Mouse (Mus musculus) brown adipose tissue, adult 24 weeks (tissue): ENCODE measurements around the gene Ccdc6. TPM values are rescaled to one million over a fixed set of nuclear protein-coding genes. Genes with fewer than 3 reads are reported as not detected.

ENCODE experiments used
- H3K27ac ChIP-seq: fragments of 200-500 bp; replicated peaks from 2 replicates; pipeline ENCODE4 v1.5.1; 2012; ENCODE audit warnings: low read depth, mild to moderate bottlenecking, low read length
- H3K4me1 ChIP-seq: fragments of 200-500 bp; 2 replicates; pipeline ENCODE4 v1.6.1; 2012; ENCODE audit warnings: low read length, mixed read lengths; ENCODE audit not compliant: control insufficient read depth, insufficient read depth, insufficient read length
- H3K4me3 ChIP-seq: fragments of 200-500 bp; 2 replicates; pipeline ENCODE4 v1.5.1; 2012; ENCODE audit warnings: low read depth, mild to moderate bottlenecking, low read length, moderate library complexity; ENCODE audit not compliant: insufficient read depth
- polyA plus RNA-seq: library from polyadenylated mRNA; stranded (reverse); fragments of >200 nt; gene quantifications from 2 replicates; pipeline ENCODE4 v1.2.4, GENCODE M21; 2012; ENCODE audit not compliant: missing spikeins, insufficient read depth, insufficient read length

Gene Ccdc6
- polyA plus RNA-seq, 1 experiment = 16.1 TPM

DNA sequence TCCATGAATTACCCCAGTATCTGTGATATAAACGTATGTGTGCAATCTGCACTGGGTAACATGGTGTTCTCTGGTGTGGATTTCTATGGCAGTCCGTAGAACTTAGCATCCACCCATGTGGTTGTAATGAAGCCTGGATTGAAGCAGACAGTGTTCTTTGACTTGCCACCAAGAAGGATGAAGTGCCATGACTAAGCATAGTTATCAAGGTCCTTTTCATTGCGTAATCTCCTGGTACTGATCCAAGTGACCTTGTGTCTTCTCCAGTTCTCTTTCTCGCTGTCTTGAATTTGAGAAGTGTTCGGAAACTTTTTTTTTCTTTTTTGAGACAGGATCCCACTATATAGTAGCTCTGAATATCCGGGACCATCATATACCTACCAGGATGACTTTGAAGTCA is 127.7 kb downstream of the Ccdc6 start:
- H3K27ac ChIP-seq = no peak overlapping the region
- no peaks in the 10 kb centered on the region for H3K4me1 ChIP-seq
- H3K4me3 ChIP-seq = no peak overlapping the region

DNA sequence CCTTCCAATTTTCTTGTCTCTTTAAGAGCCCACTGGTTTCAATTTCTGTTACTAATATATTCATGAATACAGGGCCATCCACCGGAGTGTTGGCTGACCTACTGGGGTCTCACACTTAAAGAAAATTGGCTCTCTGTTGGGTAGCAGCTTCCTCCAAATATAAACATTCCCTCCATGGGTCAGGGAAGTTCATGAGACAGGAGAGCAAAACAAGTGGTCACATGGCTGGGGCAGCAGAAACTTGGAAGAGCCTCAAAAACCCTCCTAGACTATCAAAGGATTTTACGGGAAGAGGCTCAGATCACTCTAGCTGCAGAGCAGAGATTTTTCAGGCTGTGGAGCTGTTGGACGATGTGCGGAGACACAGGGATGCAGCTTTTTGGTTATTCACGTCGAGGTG is 128.8 kb downstream of the Ccdc6 start:
- Histone ChIP-seq H3K4me3 (no peak overlapping the region), H3K4me1 (no peaks in the 10 kb centered on the region), H3K27ac (no peak overlapping the region)

DNA sequence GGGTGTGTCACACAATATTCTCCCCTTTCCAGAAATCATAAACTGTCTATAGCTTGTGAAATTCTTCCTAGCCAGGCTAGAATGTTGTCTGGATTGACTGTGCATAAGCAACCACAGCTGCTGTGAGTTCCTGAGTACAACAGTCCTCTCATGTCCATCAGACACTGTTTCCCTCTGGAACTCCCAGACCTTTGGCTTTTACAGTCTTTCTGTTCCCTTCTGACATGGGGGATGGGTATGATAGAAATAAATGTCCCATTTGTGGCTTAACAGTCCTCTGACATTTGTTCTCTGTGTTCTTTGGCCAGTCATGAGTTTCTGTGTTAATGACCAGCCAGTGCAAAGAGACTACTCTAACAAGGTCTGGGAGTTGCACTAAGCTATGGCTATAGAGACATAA is 129.7 kb downstream of the Ccdc6 start:
- Histone ChIP-seq H3K4me3 (no peak overlapping the region), H3K4me1 (no peaks in the 10 kb centered on the region), H3K27ac (no peak overlapping the region)

DNA sequence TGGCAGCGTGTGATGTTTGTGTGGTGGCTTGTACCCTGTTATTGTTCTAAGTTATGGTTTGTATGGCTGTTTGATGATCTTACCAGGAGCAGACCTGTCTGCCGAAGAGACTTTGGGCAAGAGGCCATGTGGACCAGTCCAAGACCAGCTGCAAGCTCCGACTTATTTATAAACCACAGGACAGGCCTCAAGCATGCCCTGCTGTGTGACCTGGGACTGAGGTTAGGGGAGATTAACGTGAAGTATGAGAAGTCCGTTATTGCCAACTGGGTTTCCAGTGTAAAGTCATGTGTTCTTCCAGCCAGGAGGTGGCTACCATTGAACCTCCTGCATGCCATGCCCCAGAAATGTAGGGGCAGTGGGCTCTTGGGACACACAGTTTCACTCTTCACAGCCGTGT is 133.4 kb downstream of the Ccdc6 start:
- H3K4me3 ChIP-seq = no peak overlapping the region
- no peaks in the 10 kb centered on the region for H3K4me1 ChIP-seq
- no peak overlapping the region for H3K27ac ChIP-seq

DNA sequence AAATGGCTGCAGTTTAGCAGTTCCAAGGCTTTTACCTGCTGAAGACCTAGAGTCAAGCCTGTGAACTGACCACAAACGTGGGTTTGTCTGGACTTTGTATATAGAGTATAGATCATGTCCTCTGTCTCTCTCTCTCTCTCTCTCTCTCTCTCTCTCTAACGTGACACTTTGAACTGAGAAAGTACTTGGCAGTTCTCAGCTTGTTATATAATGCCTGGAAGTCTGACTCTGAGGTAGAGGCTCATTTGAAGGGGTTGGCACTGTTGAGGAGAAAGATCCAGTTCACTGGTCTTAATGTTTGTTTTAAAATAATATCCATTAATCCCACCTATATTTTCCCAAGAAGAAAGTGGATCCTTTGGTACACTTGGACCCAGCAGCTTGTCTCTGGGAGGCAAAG is 141.0 kb downstream of the Ccdc6 start:
- H3K27ac ChIP-seq = no peak overlapping the region
- H3K4me3 ChIP-seq = no peak overlapping the region
- H3K4me1 ChIP-seq = no peaks in the 10 kb centered on the region

Other genes with a start within 250 kb of the Ccdc6 start
- gene Mrln, start 107.5 kb downstream of the Ccdc6 start, polyA plus RNA-seq = 5.4 and 5.7 TPM in 2 replicates
- gene Slc16a9, start 148.0 kb downstream of the Ccdc6 start, polyA plus RNA-seq = 1.1 and 1.2 TPM in 2 replicates